Mouse (Mus musculus): ENCODE results near the gene Macrod1.

DNA sequence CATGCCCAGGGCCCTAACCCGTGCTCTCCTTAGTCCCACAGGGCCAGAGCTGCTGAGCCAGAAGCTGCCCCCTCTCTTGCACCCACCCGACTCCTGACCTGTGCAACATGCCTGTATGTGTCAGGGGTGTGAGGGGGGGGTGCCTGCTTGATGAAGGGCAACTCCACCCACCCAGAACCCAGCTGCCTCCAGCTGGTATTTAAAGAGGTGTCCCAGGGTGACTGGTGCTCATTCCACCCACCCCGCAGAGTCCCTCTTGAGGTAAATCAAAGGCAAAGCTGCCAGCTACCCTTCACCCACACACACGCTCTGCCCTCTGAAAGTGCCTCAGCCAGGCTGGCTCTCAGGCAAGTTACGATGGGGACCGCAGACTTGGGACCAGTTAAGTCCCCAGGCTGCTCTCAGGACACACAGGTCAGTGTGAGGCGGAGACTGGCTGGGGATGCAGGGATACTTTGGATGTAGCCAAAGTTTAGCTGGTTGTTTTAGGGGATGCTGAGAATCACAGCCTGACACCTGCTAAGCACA, 92.6 kb downstream of the Macrod1 start:
- TF ChIP-seq CTCF (IDR thresholded peaks at IDR 0.05; ENCODE audit: control insufficient read depth, insufficient read depth, low read length) (no peak), POLR2A (IDR thresholded peaks at IDR 0.05; ENCODE audit: borderline replicate concordance, control insufficient read depth, low read depth, low read length) (no peak)
